Mouse (Mus musculus): ENCODE data around the gene Runx1.

GRCm38 (mm10) chr16:92578915-92579653 is 246.9 kb downstream of the Runx1 start:
- no peak for TF ChIP-seq POLR2A (IDR thresholded peaks at IDR 0.05; ENCODE audit: insufficient read depth, low read length)
- no peak for TF ChIP-seq CTCF (IDR thresholded peaks at IDR 0.05; ENCODE audit: low read depth, low read length)
- no peak for TF ChIP-seq EP300 (IDR thresholded peaks at IDR 0.05; ENCODE audit: insufficient read depth, low read depth, low read length)
